Mouse (Mus musculus) liver (tissue): ENCODE results near the gene Rptor.

Source experiments
- DNase-seq: peaks from one replicate; pipeline ENCODE4 v3.0.0-alpha.2; 2020; ENCODE audit warnings: mixed read lengths

Gene Rptor

DNA sequence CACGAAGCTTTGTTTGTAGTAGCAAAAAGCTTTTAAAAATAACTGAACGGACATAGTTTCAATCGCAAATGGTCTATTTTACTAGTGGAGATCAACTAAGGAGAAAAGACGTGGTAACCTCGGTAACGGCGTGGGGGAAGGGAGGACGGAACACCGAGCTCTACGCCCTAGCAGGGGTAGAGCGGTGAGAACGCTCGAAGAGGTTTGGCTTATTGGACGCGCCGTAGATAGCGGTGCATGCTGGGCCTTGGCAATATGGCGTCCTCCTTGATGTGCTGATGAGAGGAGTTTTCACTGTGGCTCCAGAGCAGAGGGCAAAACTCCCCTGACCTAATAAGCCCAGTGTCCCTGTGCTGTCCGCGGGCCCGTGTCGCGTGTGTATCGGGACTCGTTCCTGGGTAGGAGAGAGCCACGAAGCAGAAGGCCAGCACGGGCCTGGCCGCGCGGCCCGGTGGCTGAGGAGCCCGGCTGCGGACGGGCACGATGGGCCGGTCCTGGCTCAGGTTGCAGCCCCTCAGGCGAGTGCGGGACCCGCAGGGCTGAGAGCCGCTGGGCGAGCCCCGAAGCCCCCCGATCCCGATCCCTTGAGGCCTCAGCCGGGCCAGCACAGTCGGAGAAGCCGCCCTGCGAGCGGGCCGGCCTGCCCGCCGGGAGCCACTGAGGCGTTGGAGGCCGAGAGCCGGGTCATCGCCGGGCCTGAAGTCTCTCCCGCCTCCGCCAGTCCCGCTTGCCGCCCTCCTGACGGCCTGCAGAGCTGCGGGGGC lies at the start of gene Rptor:
Gene Rptor (plus strand): TSS at position 143 of the 764 bp plus-strand sequence.
- DNase-seq, result peak; percentile 93

GRCm38 (mm10) chr11:119554706-119555105 lies 48.0 kb upstream of the Rptor start:
- DNase-seq, result no peak

GRCm38 (mm10) chr11:119555170-119555569 lies 47.5 kb upstream of the Rptor start:
- no peak for DNase-seq

- no peak for DNase-seq
Observed at GRCm38 (mm10) chr11:119557940-119558869, 44.5 kb upstream of the Rptor start.

DNA sequence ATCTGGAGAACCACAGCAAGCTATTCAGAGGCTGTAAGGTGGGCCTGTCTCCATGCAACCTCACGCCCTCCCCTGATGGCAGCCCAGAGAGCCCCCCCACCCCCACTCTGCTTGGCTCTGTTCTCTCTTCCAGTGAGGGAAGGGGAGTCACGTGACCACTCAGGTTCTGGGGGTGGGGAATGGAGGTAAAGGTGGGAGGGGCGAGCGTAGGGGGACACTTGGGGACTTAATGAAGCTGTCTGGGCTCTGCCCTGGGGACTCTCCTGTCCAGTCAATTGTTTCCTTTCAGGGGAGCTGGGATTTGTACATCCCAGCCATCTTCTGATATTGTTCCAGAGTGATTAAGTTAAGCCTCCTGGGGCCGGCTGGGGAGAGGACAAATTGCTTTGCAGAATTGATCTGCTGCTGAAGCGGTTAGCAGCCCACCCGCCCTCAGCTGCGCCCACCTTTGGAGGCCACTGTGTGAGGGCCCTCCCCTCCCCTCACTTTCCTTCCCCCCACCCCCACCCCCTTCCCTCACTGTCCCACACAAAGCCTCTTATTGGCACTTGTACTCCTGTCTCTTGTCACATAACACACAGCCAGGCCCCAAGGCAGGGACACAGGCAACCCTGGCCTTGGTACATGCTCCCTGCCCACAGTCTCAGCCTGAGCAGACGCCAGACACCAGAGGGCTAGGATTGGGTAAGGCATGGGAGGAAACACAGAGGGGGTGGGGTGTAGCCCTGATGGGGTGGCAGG lies 43.7 kb upstream of the Rptor start:
- DNase-seq, result no peak

- no peak for DNase-seq
Observed at GRCm38 (mm10) chr11:119562286-119562685, 40.4 kb upstream of the Rptor start.

DNA sequence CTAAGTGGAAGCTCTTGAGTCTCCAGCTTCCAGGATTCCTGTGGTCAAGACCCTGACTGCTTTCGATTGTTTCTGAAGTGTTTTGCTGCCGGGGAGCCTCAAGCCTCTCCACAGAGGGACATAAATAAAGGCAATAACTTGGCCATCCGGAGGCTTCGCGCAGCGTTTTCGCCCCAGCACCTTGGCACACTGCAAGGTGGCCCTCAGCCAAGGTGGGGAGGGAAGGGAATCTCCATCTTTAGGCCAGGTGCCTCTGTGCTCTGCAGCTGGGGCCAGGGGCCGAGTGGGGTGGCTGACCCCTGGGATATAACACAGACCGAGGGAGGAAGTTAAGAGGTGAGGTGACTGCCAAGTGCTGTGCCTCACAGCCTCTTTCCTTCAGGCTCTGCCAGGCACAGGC lies 39.5 kb upstream of the Rptor start:
- no peak for DNase-seq

DNA sequence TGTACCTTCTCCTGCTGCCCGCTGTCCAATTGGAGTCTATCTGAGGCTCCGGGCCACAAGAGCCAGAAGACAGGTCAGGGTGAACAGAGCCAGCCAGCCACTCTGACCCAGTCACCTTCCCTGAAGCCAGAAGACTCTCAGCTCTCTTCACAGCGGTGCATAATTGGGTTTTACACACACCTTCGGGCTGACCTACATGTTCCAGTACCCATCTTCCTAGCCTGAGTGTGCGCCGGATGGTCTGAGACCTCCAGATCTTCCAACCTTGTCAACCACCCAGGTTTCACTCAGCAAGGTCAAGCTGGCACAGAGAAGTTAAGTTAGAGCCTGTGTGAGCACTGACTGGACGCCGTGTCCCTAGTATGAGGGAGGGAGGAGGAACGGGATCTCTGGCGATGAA lies 38.3 kb upstream of the Rptor start:
- no peak for DNase-seq

DNA sequence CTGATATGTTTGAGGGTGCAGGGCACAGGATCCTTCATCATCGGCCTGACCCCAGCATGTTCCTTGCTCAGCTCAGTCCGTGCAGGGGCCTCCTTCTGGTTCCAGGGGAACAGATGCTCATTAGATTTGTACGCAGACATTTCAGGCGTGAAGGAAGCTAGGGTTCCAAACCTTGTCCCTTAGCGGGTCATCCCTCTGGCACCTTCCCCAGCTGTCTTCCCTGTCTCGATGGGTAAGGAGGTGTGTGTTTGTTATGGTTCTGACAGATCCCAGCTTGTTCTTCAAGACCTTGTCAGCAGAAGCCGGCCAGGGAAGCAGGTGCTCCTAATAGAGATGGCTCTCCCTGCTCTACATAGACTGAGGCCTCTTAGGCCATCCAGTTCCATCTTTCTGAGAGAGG lies 37.7 kb upstream of the Rptor start:
- no peak for DNase-seq

- no peak for DNase-seq
Observed at GRCm38 (mm10) chr11:119565684-119566083, 37.0 kb upstream of the Rptor start.

DNA sequence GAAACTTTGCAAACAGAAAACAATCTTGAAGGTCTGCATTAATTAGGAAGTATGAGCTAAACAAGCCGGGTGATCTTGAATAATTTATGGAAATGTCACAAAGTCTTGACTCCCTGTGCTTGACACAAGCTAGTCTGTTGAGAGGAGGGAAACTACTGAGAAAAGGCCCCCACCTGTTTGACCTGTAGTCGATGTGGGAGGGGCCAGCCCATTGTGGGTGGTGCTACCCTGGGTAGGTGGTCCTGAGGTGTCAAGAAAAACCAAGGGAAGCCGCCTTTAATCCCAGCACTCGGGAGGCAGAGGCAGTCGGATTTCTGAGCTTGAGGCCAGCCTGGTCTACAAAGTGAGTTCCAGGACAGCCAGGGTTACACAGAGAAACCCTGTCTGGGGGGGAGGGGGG lies 36.5 kb upstream of the Rptor start:
- no peak for DNase-seq

DNA sequence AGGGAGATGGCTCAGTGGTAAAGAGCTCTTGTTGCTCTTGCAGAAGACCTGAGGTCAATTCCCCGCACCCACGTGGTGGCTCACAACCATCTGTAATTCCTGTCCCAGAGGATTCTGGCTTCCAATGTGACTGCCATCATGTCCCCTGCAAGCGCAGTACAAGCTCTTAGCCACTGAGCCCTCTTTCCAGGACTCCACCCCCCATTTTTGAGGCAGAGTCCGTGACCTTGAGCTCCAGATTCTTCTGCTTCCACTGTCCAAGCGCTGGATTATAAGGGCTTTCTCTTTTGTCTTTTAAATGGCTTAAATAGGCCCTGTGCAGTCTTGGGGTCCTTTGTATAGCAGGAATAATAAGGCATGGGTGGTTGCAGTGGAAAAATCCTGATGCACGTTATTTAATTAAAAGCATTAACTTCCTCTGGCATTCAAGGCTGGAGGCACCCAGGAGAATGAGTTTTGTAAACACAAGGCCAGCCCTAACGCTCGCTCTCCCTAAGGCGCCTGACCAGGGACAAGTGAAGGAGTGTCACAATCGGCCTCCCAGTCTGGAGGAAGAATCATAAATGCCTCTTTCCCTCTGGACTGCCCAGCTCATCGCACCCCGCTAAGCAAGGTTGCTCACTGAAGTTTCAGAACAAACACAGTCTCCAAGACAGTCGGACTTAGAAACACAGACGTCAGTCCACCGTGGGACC lies 30.2 kb upstream of the Rptor start:
- DNase-seq, result no peak

DNA sequence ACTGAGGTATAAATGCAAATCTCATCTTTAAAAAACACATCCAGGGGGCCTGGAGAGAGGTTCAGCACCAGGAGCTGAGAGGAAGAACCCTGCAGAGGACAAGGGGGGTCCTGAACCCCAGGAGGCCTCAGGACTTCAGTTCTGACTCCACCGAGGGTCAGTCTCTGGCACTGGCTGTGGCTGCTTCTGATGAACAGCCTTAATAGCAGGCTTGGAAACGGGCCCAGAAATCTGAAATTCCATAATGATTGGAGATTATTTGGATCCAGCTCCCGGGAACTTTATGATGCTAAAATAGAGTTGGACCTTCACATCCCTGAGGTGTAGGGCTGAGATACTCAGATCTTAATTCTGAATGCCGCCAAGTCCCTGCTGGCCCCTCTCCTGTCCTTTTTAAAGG lies 25.9 kb upstream of the Rptor start:
- DNase-seq, result no peak

GRCm38 (mm10) chr11:119577721-119578120 lies 25.0 kb upstream of the Rptor start:
- no peak for DNase-seq

GRCm38 (mm10) chr11:119586511-119586910 lies 16.2 kb upstream of the Rptor start:
- DNase-seq, result no peak

DNA sequence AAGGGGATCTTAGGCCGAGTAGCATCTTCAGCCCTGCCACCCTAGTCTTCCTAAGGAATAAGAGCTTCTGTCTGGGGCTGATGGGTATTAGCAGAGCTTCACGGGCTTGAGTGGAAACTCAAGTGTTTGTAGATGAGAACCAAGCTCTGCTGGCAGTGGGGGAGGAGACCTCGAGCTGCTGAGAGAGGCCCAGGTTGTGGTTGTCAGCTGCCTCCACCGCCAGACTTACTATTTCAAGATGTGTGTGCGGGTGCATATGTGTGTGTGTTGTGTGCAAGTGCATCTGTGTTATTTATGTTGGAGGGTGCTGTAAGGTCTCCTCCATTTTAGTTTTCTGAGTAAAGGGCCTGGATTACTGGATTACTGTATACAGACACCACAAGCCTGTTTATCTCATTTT lies 15.6 kb upstream of the Rptor start:
- no peak for DNase-seq

- no peak for DNase-seq
Observed at GRCm38 (mm10) chr11:119589242-119589641, 13.5 kb upstream of the Rptor start.

- no peak for DNase-seq
Observed at GRCm38 (mm10) chr11:119593966-119594365, 8.7 kb upstream of the Rptor start.

GRCm38 (mm10) chr11:119598856-119599255 lies 3.8 kb upstream of the Rptor start:
- no peak for DNase-seq

GRCm38 (mm10) chr11:119600286-119600685 lies 2.4 kb upstream of the Rptor start:
- DNase-seq, result no peak

DNA sequence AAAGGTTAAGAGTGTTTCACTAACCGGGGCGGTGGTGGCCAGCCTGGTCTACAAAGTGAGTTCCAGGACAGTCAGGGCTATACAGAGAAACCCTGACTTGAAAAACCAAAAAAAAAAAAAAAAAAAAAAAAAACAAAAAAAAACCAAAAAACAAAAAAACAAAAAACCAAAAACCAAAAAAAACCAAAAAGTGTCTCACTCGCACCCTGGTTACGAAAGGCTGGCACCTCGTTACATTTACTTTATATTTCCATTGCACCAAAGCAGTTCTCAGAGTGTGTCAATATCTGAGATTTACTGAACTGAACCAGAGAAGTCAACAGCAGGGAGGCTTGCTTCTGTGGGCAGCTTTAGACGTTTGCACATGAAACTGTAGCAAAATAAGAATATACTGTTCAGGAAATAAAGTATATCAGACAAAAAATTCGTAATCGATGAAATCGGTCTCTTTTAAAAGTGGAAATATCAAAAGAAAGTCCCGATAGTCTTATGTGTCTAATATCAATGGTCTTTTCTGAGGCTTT lies 466 bp upstream of the Rptor start:
- no peak for DNase-seq

DNA sequence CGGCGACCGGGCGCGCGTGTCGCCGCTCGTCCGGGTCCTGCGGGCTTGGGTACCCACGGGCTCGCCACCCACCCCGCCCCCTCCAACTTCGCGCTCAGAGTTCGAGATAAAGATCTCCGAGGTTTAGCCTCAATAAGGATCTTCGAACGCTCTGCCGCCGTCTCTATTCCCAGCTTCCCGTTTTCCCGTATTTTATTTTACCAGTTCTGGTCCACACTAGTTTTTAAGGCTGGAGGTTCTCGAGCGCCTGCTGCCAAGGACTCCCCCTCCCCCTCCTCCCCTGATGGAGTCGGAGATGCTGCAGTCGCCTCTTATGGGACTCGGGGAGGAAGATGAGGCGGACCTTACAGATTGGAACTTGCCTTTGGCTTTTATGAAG lies 811 bp downstream of the Rptor start:
- DNase-seq, result no peak
